Mouse (Mus musculus) thymus, adult 2 months (tissue): ENCODE results near the gene Fxyd4. TPM values are rescaled to one million over a fixed set of nuclear protein-coding genes. Genes with fewer than 3 reads are reported as not detected.

Source experiments
- DNase-seq: peaks from one replicate; pipeline ENCODE4 v3.0.0; 2021
- H3K27ac ChIP-seq: fragments of 200-500 bp; 2 replicates; pipeline ENCODE4 v1.5.1; 2012; ENCODE audit warnings: low read length, control low read depth; ENCODE audit not compliant: control insufficient read depth, insufficient read depth
- H3K27me3 ChIP-seq: fragments of 200-500 bp; 2 replicates; pipeline ENCODE4 v1.6.1; 2012; ENCODE audit warnings: mild to moderate bottlenecking, low read length, moderate library complexity, mixed read lengths; ENCODE audit not compliant: control insufficient read depth, insufficient read depth
- H3K36me3 ChIP-seq: fragments of 200-500 bp; 2 replicates; pipeline ENCODE4 v1.6.1; 2012; ENCODE audit warnings: mild to moderate bottlenecking, low read length, moderate library complexity; ENCODE audit not compliant: control insufficient read depth, insufficient read depth
- H3K4me1 ChIP-seq: fragments of 200-500 bp; replicated peaks from 2 replicates; pipeline ENCODE4 v1.6.1; 2012; ENCODE audit warnings: low read length; ENCODE audit not compliant: control insufficient read depth, insufficient read depth
- H3K4me3 ChIP-seq: fragments of 200-500 bp; 2 replicates; pipeline ENCODE4 v1.5.1; 2012; ENCODE audit warnings: mild to moderate bottlenecking, low read length, control low read depth, moderate library complexity; ENCODE audit not compliant: control insufficient read depth, insufficient read depth
- CTCF ChIP-seq: fragments of 200-500 bp; IDR thresholded peaks from 2 replicates; pipeline ENCODE4 v1.5.1; 2012; ENCODE audit warnings: mild to moderate bottlenecking, control low read depth, low read length, moderate library complexity, borderline replicate concordance; ENCODE audit not compliant: control insufficient read depth, poor library complexity, insufficient read depth; ENCODE audit errors: extremely low read depth
- POLR2A ChIP-seq: fragments of 200-500 bp; IDR thresholded peaks from 2 replicates; pipeline ENCODE4 v1.6.1; 2012; ENCODE audit warnings: mild to moderate bottlenecking, low read length, control low read depth, moderate library complexity; ENCODE audit not compliant: control insufficient read depth, poor library complexity, insufficient read depth; ENCODE audit errors: extremely low read depth
- WGBS: fragments of 180-500 bp; shearing (Covaris S2); methylation state at CpG from one replicate; pipeline ENCODE4 v1.1.7; 2018; 5-methylcytosine and 5-hydroxymethylcytosine counted together
- polyA plus RNA-seq: library from polyadenylated mRNA; depleted of rRNA; stranded (reverse); fragments of >200 nt; gene quantifications from 2 replicates; pipeline ENCODE4 v1.2.3, GENCODE M21; 2012; rRNA removed

Fxyd4 gene
- polyA plus RNA-seq, 1 experiment = 0.77 TPM

DNA sequence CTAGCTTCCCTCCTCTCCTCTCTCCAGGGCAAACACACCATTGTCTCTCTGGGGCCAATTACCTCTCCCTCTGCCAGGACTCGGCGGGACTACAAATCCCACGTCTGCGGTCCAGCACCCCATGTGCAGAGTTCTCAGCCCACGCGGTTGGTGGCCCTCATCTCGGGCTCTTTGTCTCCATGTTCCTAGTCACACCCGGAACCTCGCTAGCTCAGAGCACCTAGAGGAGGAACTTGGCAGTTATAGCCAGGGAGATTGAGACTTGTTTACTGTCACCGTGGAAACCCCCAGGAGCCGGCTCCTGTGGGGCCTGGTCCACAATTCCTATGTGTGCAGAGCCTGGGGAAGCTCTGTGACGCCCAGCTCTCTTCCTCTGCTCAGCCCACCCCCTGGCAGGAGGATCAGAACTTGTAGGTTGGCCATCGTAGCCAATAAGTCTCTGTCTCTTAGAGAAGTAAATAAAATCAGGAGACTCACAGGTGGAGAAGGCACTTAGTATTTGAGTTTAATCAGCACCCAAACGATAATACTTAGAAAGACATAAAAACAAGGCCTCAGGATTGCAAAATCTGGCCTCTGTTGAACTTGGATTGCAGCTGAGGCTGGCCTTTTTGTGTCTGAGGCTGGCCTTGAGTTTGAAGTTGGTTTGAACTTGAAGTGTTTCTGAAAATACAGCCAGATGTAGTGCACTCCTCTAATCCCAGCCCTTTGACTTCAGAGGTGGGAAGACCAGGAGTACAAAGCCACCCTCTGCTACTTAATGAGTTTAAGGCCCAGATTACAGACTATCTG, 45.9 kb downstream of the Fxyd4 start:
- TF ChIP-seq POLR2A = peak; percentile 30; the same call in 1 of the 2 replicates
- 0 out of 2 replicates have a peak, but pooled peaks have one; percentile 14 for TF ChIP-seq CTCF
- WGBS = 18% methylated on average over 14 of the region's 14 CpGs
- peak overlapping the region; percentile 78 for H3K27ac ChIP-seq
- H3K4me3 ChIP-seq = peak overlapping the region; percentile 61
- H3K36me3 ChIP-seq = no peaks in the 10 kb centered on the region
- H3K4me1 ChIP-seq = peaks cover 25% of the 10 kb centered on the region
- DNase-seq = peak; percentile 35
- H3K27me3 ChIP-seq = no peaks in the 10 kb centered on the region

DNA sequence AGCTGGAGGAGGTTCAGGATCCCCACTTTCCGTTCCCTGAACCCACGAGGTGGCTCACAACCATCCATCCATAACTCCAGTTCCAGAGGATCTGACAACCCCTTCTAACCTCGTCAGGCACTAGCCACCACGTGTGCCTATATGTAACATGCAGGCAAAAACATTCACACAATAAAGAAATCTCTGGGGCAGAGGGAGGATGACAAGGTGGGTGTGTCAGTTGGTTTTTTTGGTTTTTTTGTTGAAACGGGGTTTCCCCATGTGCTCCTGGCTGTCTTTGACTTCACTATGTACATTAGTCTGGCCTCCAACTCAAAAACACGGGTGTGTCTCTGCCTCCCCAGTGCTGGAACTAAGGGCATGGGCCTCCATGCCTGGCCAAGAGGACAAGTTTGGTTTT, 47.2 kb downstream of the Fxyd4 start:
- WGBS = 26% methylated on average over 6 of the region's 6 CpGs
- Histone ChIP-seq H3K4me1 (peaks cover 25% of the 10 kb centered on the region), H3K27me3 (no peaks in the 10 kb centered on the region), H3K4me3 (no peak overlapping the region), H3K27ac (peak overlapping the region; percentile 78; the same call in 1 of the 2 replicates), H3K36me3 (no peaks in the 10 kb centered on the region)
- TF ChIP-seq CTCF = no peak
- TF ChIP-seq POLR2A = no peak
- no peak for DNase-seq

DNA sequence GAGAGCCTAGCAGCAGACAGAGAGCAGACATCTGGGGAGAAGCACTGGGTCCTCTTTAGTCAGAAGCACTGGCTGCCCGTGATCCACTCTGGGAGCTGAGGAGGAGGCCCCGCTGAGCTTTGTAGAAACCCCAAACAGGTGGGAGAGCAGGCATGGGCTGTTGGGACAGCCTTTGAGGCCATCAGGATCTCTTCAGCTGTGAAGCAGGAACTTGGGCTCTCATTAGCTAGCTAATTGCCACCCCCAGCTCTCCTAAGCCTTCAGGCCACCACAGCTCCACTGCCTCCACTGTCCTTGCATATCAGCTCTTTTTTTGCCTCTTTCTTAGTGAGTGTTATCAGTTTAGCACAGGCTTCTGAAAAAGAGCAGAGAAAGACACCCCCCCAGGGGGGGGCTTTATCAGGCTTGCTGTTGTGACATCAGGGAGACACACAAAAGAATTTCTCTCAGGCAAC, 48.8 kb downstream of the Fxyd4 start:
- Histone ChIP-seq H3K4me3 (no peak overlapping the region), H3K27ac (no peak overlapping the region), H3K4me1 (peaks cover 25% of the 10 kb centered on the region), H3K36me3 (no peaks in the 10 kb centered on the region), H3K27me3 (no peaks in the 10 kb centered on the region)
- DNase-seq = no peak
- WGBS = 86% methylated on average over 2 of the region's 2 CpGs
- TF ChIP-seq POLR2A = no peak
- no peak for TF ChIP-seq CTCF

DNA sequence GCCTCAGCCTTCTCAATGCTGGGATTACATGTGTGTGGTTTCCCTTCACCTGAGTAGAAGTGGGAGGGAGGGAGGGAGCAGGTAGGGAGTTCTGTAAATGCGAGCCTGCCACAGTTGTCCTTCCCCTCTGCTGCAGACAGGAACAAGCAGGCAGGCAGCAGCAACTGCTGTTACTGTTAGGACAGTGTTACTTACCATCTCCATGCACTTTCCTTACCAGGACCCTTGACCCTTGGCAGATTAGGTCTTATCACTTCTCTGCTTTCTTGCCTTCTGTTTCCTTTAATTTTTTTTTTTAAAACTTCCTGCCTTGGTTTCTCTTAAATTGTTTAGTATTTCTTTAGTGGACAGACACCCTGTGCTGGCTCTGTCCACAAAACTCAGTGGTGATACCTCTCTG, 49.5 kb downstream of the Fxyd4 start:
- H3K36me3 ChIP-seq = no peaks in the 10 kb centered on the region
- no peak overlapping the region for H3K4me3 ChIP-seq
- peaks cover 27% of the 10 kb centered on the region for H3K4me1 ChIP-seq
- WGBS = 76% methylated on average over 1 of the region's 1 CpGs
- TF ChIP-seq POLR2A = no peak
- no peak for TF ChIP-seq CTCF
- no peak for DNase-seq
- H3K27ac ChIP-seq = no peak overlapping the region
- no peaks in the 10 kb centered on the region for H3K27me3 ChIP-seq

DNA sequence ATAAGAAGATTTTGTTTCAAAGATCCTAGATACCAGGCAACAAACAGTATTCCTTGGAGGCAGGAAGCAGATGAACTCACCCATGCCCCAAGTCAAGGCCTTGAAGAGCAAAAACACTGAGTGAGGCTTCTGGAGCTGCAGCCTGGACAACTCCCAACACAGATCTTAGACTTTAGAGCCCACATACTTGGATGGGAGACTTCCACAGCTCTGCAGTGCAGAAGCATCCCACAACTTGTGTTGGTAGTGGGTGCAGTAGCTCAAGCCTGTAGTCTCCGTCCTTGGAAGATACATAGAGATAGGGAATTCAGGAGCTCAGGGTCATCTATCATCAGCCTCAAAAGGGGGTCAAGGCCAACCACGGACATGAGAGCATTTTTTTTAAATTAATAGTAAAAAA, 51.5 kb downstream of the Fxyd4 start:
- Histone ChIP-seq H3K27me3 (no peaks in the 10 kb centered on the region), H3K27ac (no peak overlapping the region), H3K36me3 (no peaks in the 10 kb centered on the region), H3K4me1 (peaks cover 29% of the 10 kb centered on the region), H3K4me3 (no peak overlapping the region)
- TF ChIP-seq POLR2A (no peak), CTCF (no peak)
- DNase-seq = no peak
- 94% methylated on average over 2 of the region's 2 CpGs for WGBS

Other genes with a start within 250 kb of the Fxyd4 start
- gene Zfp637, start 96.5 kb downstream of the Fxyd4 start, polyA plus RNA-seq = 23.3 and 25.5 TPM in 2 replicates
- gene Zfp239, start 75.6 kb downstream of the Fxyd4 start, polyA plus RNA-seq = 2.0 and 2.9 TPM in 2 replicates
- 316 and 376 TPM in 2 replicates for gene Hnrnpf, start 37.4 kb downstream of the Fxyd4 start, polyA plus RNA-seq
- 1.0 and 1.1 TPM in 2 replicates for gene Rasgef1a, start 73.7 kb upstream of the Fxyd4 start, polyA plus RNA-seq
- 2.6 TPM in 2 replicates for gene Csgalnact2, start 201.4 kb upstream of the Fxyd4 start, polyA plus RNA-seq